Mouse (Mus musculus) layer of hippocampus, postnatal 14 days (tissue): ENCODE measurements around the gene Actb. TPM values are rescaled to one million over a fixed set of nuclear protein-coding genes. Genes with fewer than 3 reads are reported as not detected.

Source experiments
- DNase-seq, 2 experiments: peaks; one replicate each; pipeline ENCODE4 v3.0.0; 2021 to 2022; ENCODE audit warnings: low spot score in 2 of 2, mixed read lengths in 1 of 2
- long read RNA-seq, 2 experiments: library from polyadenylated mRNA; stranded (forward); transcript quantifications; one replicate each; pipeline ENCODE4 v2.0.0; 2021
- total RNA-seq, 2 experiments: library from RNA; stranded (reverse); gene quantifications; 2 replicates each; pipeline ENCODE4 v1.2.3; 2021

Actb gene
- total RNA-seq = 1,000 to 10,000 TPM; 3,650 to 3,993 TPM
- long read RNA-seq, experiment 1, transcript Actb-201 (6 exons, 1,920 nt) = major isoform, 939 of 1,046 reads
- long read RNA-seq, experiment 1, partial matches to known transcripts = 91 of 1,046 reads
- long read RNA-seq, experiment 1, other reads (novel, unspliced or antisense) = 15 of 1,046 reads
- long read RNA-seq, experiment 2, transcript Actb-201 (6 exons, 1,920 nt) = major isoform, 1,241 of 1,400 reads
- long read RNA-seq, experiment 2, partial matches to known transcripts = 99 of 1,400 reads
- long read RNA-seq, experiment 2, other reads (novel, unspliced or antisense) = 59 of 1,400 reads

GRCm38 (mm10) chr5:142906532-142907047, at the start of gene Actb:
Gene Actb, minus strand, starts transcription at chr5:142906754.
- peak; percentile 97 for DNase-seq

DNA sequence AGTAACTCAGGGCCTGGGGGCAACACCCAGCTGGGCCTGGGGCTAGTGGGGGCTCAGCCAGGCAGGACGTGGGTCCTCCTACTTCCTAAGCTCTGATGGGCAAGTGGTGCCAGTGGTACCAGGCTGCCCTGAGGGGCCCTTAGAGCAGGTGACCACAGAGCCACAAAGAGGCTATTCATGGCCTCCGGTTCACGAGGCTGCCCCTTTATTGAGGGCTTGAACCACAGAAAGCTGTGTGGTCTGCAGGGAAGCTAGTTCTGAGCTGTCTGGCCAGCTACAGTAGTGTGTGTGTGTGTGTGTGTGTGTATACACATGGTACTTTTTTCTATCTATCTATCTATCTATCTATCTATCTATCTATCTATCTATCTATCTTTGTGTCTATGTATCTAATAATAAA, 47.1 kb upstream of the Actb start:
- DNase-seq = no peak

DNA sequence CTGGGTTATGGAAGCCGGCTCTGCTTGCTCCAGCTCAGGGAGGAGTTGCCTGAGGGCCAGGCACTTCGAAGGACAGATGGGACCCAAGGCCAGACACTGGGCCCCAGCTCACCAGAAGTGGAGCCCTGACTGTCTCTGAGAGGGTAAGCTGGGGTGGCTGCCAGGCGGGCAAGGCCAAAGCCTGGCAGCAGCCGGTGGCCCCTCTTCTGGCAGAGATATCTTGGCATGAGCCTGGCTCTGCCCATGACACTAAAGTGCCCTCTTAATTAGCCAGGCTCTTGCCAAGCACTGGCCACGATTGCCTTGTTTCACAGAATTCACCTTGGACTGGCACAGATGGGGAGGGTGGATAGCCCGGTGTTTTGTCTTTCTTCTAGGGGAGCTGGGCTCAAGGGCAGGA, 43.9 kb upstream of the Actb start:
- no peak for DNase-seq

DNA sequence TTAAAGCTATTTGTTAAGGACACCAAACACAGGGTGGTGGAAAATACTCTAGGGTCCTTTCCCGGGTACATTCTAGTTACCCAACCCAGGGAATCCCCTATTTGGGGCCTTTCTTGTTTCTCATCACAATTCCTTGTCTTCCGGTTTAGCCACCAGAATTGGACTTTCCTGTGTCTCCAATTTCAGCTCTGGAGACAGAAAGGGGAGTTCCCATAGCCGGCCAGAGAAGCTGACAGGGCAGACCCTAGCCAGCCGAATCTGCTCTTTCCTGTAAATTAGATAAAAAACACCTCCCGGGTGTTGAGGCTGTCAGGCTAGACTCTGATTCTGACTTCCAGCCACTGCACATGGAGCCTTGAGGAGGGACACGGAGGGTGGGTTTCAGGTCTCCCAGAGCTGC, 43.0 kb upstream of the Actb start:
- DNase-seq = no peak

DNA sequence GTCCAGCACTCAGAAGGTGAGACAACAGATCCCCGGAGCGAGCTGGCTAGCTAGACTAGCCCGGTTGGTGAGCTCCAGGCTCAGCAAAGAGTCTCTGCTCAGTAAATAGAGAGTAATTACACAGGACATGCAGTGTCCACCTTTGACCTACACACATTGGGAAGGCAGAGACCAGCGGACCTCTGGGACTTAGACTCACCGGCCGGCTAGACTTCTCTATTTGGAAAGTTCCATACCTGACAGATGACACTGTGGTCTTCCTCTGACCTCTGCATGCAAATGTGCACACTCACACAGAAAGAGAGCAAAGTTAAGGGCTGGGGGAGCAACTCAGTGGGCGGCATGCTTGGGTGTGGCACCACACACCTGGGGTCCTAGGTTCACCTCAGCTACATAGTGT, 40.9 kb upstream of the Actb start:
- DNase-seq = no peak

DNA sequence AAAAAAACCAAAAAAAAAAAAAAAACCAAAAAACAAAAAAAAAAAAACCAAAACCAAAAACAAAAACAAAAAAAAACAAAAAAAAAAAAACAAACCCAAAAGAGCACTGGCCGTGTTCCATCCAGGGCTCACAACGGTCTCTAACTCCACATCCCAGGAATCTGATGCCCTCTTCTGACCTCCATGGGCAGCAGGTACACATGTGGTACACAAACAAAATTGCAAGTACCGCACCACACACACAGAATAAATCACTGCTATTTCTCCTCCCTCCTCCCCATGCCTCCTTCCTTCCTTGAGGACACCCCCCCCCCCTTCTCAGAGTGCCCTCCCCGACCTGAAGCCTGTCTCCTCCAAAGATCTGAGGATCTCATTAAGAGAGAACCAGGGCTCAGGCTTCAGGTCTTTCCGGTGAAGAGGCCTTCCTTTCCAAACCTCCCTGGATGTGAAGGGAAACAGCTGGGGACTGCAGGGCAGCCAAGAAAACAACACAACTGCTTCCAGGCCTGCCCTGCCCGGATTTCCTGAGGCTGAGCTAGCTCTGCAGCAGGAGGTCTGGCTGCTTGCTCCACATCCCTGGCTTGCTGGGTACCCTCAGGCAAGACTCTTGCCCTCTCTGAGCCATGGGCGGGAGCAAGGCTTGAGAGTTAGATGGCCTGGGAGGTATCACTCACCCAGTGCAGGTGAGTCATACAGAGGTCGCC, 38.6 kb upstream of the Actb start:
- no peak for DNase-seq

DNA sequence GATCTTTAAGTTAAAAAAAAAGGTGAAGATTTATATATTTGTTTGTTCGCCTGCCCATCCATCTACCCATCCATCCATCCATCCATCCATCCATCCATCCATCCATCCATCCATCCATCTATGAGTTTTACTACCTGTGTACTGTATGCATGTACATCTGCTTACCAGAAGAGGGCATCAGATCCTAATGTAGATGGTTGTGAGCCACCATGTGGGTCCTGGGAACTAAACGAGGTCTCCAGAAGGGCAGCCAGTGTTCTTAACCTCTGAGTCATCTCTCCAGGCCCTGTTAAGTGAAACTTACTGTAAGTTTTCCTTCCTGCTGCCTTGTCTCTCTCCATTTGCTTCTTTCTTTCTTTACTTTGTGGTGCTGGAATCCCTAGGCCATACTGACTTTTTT, 33.8 kb upstream of the Actb start:
- DNase-seq = no peak

GRCm38 (mm10) chr5:142937956-142938727, 31.6 kb upstream of the Actb start:
- DNase-seq = no peak

- DNase-seq = peak; percentile 80 to 83
Measured at GRCm38 (mm10) chr5:142936336-142936719, 29.8 kb upstream of the Actb start.

DNA sequence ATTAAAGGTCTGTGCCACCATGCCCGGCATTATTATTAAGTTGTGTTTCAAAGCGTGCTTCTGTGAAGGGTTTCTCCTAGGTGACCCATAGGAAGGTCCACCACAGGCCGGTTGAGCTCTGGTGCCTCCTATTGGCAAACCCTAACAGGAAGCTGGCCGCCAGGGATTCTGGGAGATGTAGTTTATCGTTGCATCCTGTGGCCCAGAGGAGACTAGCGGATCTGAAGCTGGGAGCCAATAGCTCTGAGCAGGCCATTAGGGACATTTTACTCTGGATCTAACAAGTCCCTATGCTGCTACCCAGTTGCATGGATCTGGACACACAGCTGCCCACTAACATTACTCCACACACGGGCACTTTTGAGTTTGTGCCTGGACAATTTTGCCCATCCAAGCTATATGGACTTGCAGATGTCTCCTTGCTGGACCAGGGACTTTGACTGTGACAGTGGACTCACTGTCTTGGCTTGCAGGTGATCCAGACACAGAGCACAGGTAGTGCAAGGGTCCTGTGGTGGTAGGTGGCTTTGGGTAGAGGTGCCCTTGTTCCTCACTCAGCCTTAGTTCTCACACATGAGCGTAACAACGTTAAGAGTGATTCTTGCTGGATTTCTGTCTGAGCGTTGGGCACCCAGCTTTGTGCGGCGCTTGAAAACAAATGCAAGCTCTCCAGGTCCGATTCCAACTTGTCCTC, 29.2 kb upstream of the Actb start:
- DNase-seq = peak; percentile 50 to 75

- peak in 1 of 2 experiments; percentile 22 for DNase-seq
Measured at GRCm38 (mm10) chr5:142932731-142933130, 26.2 kb upstream of the Actb start.

- DNase-seq = peak; percentile 54 to 77
Measured at GRCm38 (mm10) chr5:142932084-142932685, 25.6 kb upstream of the Actb start.

DNA sequence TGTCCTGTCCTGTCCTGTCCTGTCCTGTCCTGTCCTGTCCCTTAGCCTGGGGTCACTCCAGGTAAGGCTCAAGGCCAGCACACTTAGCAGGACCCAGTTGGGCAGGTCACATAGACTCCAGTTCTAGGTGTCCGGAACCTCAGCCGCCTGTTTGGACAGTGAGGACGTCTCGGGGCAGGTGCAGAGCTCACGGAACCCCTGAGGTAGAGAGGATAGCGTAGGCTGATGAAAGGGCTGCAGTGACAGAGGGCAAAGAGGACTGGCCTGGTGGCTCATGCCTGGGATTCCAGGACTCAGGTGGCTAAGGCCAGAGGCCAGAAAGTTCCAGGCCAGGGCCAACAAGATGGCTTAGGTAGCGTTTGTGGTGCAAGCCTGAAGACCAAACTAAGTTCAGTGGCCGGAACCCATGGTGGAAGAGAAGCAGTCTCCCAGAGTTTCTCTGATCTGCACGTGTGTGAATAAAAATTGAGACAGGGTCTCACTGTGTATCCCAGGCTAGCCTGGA, 24.7 kb upstream of the Actb start:
- DNase-seq = no peak

GRCm38 (mm10) chr5:142929400-142929752, 22.8 kb upstream of the Actb start:
- DNase-seq = no peak

GRCm38 (mm10) chr5:142928749-142929399, 22.3 kb upstream of the Actb start:
- DNase-seq = peak; percentile 60 to 62

DNA sequence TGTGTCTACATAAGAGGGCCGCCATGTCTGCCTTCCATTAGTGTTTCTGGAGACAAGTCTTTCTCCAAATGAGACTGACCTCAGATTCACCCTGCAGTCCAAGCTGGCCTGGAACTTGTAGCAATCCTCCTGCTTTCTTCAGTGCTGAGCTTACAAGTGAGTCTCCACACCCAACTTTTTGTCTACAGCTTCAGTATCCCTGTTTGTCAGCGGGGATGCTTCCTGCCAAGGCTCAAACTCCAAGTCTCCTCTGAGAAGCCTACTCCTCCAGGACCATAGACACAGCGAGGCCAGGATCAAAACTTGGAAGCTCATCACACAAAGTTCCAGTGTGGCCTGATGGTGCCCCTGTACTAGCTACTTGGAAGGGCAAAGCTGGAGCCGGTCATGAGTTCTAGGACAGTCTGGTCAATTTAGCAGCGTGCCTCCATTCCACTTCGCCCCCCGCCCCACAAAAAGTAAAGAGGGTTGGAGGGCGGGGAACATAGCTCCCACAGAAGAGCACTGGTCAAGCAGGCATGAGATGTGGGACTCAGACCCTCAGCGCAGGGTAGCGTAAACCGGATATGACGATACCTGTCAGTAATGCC, 20.9 kb upstream of the Actb start:
- DNase-seq = no peak

- DNase-seq = no peak
Measured at GRCm38 (mm10) chr5:142926940-142927228, 20.3 kb upstream of the Actb start.

DNA sequence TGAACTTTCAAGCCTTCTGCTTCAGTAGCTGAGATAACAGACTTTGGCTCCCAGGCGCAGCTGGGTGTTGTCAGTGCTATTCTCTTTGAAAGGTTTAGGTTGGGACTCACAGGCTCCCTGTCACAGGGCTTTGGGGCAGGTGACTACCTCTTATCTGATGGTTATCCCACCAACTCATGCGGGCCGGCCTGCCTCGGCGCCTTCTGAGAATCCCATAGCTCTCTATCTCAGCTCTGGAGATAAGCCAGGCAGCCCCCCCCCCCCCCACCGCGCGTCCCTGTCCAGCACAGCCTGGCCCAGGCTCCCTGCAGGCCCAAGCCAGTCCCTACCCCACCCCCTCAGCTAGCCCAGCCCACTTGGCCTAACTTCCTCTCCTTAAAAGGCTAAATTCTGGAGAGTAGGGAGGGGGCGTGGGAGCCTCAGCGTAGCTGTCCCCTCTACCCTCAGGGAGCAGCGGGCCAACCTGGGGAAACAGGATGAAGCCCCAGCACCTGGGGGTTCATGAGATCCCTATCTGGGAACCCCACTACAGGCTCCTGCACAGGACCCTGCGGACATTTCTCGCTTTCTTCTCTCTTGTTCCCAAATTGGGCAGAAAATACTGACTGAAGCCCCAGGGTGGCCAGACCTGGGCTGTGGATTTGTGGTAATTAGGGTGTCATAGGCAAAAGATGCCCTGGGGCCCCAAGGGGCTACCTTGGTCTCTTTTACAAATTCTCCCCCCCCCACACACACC, 19.8 kb upstream of the Actb start:
- DNase-seq = no peak

- DNase-seq = no peak
Measured at GRCm38 (mm10) chr5:142924336-142924959, 17.9 kb upstream of the Actb start.
